Mouse (Mus musculus): ENCODE data around the gene Tpcn1. TPM values are rescaled to one million over a fixed set of nuclear protein-coding genes. Genes with fewer than 3 reads are reported as not detected.

Gene Tpcn1
- total RNA-seq, 2 experiments from 2014 or later = 36.0 to 37.9 TPM

GRCm38 (mm10) chr5:120525737-120526136, 62.7 kb downstream of the Tpcn1 start:
- intact Hi-C loops (cut with DNase I) = no loop called here

DNA sequence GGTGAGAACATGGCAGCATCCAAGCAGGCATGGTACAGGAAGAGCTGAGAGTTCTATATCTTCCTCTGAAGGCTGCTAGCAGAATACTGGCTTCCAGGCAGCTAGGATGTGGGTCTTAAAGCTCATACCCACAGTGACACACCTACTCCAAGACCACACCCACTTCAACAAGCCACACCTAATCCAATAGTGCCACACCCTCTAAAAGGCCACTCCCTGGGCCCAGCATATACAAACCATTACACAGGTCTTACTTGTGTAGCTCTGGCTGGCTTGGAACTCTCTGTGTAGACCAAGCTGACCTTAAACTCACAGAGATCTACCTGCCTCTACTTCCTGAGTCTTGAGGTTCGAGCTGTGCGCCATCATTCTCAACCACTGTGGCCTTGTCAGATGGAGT, 63.7 kb downstream of the Tpcn1 start:
- no peak for DNase-seq (ENCODE audit: low spot score)
- intact Hi-C loops (cut with DNase I) = loop anchor here (5.0 kb wide), 1 partner anchor 83 kb away; no protein-coding TSS in a partner anchor

More at GRCm38 (mm10) chr5:120525737-120526136, 62.7 kb downstream of the Tpcn1 start:
- DNase-seq (ENCODE audit: low spot score) = no peak

DNA sequence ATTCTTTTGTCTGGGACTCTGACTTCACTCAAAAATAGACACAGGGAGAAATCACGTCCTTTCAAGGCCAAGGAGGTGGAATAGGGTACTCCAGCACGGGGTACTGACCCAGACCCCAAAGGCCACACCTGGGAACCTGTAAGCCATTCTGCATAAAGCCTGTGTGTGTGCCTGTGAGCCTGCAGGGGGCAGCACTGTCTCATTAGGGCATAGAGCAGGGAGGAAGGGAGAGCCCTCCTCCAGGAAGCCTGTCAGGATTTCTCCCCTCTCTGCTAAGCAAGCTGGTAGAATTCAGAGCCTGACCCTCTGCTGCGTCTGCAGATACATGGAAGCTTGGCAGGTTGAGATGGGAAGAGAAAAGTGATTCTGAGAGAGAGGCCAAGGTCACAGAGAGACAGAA, 65.8 kb downstream of the Tpcn1 start:
- no peak for DNase-seq (ENCODE audit: low spot score)
- intact Hi-C loops (cut with DNase I) = loop anchor here (5.0 kb wide), 1 partner anchor 85 kb away; no protein-coding TSS in a partner anchor

GRCm38 (mm10) chr5:120517552-120517951, 70.9 kb downstream of the Tpcn1 start:
- DNase-seq (ENCODE audit: low spot score) = peak; percentile 68
- intact Hi-C loops (cut with DNase I) = no loop called here

DNA sequence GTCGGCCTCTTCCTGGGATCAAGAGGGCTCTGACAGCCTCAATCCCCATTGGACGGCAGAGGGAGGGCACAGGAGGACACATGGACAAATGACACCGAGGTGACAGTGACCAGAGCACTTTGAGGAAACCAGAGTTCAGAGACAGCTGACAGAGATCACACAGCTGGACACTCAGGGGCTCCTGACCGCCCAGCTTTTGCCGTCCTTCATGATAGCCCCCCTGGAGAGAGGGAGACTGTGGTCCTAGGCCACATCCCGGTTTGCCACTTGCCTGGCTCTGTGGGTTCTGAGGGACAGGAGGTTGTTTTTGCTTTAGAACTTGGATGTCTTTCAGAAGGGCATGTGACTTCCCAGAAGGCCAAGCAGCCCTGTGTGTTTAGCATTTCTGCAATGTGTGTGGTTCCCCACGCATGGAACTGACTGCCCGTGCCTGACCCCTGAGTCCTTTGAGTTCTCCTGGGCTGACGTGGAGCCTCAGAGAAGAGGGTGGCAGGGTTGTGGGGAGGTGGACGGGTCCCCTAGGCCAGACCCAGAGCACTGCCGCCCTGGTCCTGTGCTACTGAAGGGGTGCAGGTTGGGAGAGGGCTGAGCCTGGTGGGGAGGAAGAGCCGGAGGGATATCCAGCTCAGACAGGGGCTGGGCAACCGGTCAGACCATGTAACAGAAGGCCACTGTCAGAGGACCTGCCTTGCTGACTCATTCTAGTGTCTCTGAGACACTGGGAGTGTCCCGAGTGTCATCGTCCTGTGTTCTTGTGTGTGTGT, 72.1 kb downstream of the Tpcn1 start:
- DNase-seq (ENCODE audit: low spot score) = peak; percentile 26
- intact Hi-C loops (cut with DNase I) = no loop called here

GRCm38 (mm10) chr5:120515451-120515850, 73.0 kb downstream of the Tpcn1 start:
- DNase-seq (ENCODE audit: low spot score) = no peak
- intact Hi-C loops (cut with DNase I) = no loop called here

DNA sequence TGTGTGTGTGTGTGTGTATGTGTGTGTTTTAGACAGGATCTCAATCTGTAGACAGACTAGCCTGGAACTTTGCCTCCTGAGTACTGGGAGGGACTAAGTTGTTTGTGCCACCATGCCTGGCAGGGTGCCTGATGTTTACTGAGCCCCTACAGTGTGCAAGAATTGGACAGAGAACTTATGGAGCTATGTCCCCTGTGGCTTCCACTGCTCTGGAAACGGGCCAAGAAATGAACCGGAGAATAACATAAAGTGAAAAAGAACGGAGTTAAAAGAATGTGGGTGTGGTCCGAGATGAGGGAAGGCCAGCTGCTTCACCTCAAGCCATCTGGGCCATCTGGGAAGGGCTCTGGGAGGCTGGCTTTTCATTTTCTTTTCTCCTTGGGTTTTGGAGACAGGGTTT, 73.7 kb downstream of the Tpcn1 start:
- no peak for DNase-seq (ENCODE audit: low spot score)
- intact Hi-C loops (cut with DNase I) = loop anchor here (5.0 kb wide), 1 partner anchor 73 kb away; the partner anchor contains the start of genes Iqcd and Tpcn1

DNA sequence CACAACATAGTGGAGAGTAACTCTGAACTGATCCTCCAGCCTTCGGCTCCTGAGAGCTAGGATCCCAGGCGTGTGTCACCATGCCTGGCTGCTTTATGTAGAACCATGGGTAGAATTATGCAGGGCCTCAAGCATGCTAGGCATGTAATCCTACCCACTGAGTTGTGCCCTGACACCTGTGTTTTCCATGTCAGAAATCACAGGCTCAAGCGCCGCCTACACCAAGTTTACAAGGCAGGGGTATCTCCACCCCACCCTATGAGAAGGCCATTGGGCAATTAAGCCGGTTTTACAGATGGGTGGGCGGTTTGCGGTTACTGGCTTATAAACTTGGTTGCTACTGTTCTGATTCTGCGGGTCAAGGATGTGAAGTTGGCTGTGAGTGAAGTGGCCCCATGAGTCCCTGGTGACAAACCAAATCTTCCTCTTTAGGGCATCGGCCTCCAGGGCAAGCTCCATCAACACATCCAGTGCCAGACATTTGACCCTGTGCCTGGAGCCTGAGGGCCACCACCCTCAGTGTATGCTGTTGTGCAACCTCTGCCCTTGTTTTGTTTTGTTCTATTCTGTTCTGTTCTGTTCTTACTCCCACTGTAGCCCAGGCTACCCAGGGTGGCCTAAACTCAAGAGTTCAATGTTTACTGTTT, 74.3 kb downstream of the Tpcn1 start:
- DNase-seq (ENCODE audit: low spot score) = no peak
- intact Hi-C loops (cut with DNase I) = loop anchor here (5.0 kb wide), 1 partner anchor 73 kb away; the partner anchor contains the start of genes Iqcd and Tpcn1

GRCm38 (mm10) chr5:120512911-120513555, 75.4 kb downstream of the Tpcn1 start:
- intact Hi-C loops (cut with DNase I) = loop anchor here (5.0 kb wide), 1 partner anchor 74 kb away; the partner anchor contains the start of genes Iqcd and Tpcn1

GRCm38 (mm10) chr5:120511643-120512220, 76.7 kb downstream of the Tpcn1 start:
- intact Hi-C loops (cut with DNase I) = loop anchor here (5.0 kb wide), 1 partner anchor 76 kb away; the partner anchor contains the start of genes Iqcd and Tpcn1
- peak; percentile 35 for DNase-seq (ENCODE audit: low spot score)

More at GRCm38 (mm10) chr5:120512911-120513555, 75.4 kb downstream of the Tpcn1 start:
- no peak for DNase-seq (ENCODE audit: low spot score)

DNA sequence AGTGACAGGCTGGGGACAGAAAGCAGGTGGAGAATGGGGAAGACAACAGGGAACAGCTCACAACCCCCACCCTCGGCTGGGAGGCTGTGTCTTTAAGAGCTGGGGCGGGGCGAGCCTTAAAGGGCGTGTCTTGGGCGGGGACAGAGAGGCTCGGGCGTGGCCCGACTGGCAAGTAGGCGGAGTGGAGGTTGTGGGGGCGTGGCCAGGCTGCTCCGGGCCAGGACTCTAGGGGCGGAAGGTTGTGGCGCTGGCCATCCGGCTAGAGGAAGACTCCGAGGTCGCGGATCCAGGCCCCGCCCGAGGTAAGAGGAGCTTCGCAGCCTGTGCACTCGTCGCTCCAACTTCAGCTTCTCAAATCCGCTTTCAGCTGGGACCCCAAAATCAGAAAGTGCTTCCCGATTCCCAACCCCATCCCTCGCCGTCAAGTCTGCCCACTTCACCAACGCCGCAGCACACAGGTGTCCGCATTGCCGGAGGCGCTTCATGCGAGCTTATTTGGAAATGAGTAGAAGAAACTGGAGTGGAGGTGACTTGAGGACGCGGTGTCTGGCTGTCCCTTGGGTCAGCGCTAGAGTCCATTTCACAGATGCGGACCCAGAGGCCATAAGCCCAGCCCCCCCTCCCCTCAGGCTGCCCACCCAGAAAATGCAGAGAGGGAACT, 77.4 kb downstream of the Tpcn1 start, which contains the start of gene Slc8b1:
Gene Slc8b1 (plus strand): TSS at position 187 of the 661 bp plus-strand sequence.
- DNase-seq (ENCODE audit: low spot score) = peak; percentile 93
- intact Hi-C loops (cut with DNase I) = loop anchor here (5.0 kb wide), 1 partner anchor 76 kb away; the partner anchor contains the start of genes Iqcd and Tpcn1

DNA sequence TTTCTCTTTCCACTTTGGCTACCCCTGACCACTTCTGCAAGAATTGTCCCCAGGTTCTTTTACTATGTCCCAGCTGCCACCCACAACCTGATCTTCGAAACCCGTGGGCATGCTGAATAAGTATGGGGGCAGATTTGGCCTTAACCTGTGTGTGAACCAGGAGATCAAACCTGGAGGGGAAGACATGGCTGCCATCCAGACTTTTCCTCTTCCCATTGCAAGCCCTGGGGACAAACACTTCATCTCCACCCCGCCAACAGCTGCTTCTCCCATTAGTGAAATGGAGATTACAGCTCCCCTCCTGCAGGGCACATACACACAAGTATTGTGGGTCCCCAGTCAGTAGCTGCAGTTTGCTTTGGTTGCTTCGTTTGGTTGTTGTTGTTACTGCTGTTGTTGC, 81.2 kb downstream of the Tpcn1 start:
- no peak for DNase-seq (ENCODE audit: low spot score)
- intact Hi-C loops (cut with DNase I) = no loop called here

GRCm38 (mm10) chr5:120506490-120506889, 82.0 kb downstream of the Tpcn1 start:
- DNase-seq (ENCODE audit: low spot score) = no peak
- intact Hi-C loops (cut with DNase I) = no loop called here

GRCm38 (mm10) chr5:120505781-120506180, 82.7 kb downstream of the Tpcn1 start:
- DNase-seq (ENCODE audit: low spot score) = no peak
- intact Hi-C loops (cut with DNase I) = loop anchor here (1.0 kb wide), 1 partner anchor 100 kb away; no protein-coding TSS in a partner anchor

DNA sequence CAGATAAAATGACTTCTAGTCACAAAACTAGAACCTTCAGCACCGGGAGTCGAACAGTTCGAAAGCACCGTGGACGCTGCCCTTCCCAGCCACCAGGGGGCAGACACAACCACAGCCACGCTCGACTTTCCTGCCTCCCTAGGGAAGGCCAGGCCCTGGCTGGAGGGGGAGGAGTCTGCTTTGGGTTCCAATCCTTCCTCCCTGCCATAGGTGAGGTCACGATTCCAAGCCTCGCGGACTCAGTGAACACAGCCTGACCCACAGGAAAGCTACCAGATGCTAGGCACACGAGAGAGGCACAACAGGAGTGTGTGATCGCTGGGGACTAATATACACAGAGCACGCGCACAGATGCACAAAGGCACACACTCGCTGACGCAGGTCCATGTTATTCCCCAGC, 83.1 kb downstream of the Tpcn1 start:
- intact Hi-C loops (cut with DNase I) = loop anchor here (1.0 kb wide), 1 partner anchor 100 kb away; no protein-coding TSS in a partner anchor
- peak; percentile 66 for DNase-seq (ENCODE audit: low spot score)

DNA sequence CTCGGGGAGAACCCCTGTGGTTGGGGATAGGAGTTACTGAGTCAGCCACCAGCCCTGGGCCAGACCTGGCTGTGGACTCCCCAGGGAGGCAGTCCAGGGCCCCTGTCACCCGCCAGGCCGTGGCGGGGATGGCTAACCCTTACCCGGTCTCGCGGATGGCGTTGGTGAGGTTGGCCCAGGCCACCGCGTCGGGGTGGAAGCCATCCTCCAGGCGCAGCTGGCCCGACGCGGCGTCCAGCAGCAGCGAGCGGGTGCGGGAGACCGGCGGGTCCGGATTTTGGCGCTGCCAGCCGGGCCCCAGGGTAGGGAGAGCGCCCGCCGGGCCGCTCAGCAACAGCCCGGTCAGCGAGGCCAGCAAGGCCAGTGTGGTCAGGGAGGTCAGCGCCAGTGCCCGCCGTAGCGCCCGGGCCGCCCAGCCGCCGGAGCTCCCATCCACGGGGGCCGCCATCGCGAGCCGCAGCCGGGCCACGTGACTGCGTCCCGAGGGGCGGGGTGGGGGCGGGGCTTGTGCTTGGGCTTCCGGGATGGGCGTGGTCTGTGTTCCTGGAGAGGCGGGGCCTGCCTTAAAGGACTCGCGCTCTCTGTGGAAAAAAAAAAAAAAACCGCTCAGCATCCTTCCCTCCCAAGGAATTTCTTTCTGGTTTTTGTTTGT, 85.2 kb downstream of the Tpcn1 start, which contains the start of gene Plbd2:
Gene Plbd2 (minus strand): TSS at position 482 of the 652 bp plus-strand sequence.
- intact Hi-C loops (cut with DNase I) = no loop called here
- peak; percentile 53 for DNase-seq (ENCODE audit: low spot score)

DNA sequence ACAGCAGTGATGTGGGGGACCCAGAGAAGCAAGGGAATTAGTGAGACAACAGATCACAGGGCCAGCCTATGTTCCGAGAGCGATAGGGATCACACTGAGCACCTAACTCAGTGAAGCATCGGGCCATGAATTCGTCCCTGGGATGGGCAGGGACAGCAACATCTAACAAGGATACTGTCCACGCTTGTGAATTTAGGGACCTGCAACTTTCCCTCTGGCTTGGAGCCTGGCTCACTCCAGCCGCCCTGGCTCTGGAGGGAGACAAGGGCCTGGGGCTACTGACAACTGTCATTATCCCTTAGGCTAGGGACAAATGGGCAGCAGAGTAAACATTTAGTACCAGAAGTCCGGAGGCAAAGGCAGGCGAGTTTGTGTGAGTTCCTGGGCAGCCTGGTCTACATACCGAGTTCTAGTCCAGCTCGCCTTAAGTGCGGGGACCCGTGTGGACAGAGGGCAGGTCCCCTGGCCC, 85.8 kb downstream of the Tpcn1 start:
- DNase-seq (ENCODE audit: low spot score) = no peak
- intact Hi-C loops (cut with DNase I) = no loop called here

- no peak for DNase-seq (ENCODE audit: low spot score)
- intact Hi-C loops (cut with DNase I) = no loop called here
Measured at GRCm38 (mm10) chr5:120502147-120502621, 86.3 kb downstream of the Tpcn1 start.

Measured in heart, postnatal 25 days (tissue).